Mouse (Mus musculus): ENCODE results near the gene Nalcn. TPM values are rescaled to one million over a fixed set of nuclear protein-coding genes. Genes with fewer than 3 reads are reported as not detected.
A peak's percentile ranks its signal among the peaks of the same experiment; 100 is the strongest.

The Nalcn gene
- total and polyA plus RNA-seq, 2 experiments from 2014 or later, result 9.7 to 44.3 TPM

DNA sequence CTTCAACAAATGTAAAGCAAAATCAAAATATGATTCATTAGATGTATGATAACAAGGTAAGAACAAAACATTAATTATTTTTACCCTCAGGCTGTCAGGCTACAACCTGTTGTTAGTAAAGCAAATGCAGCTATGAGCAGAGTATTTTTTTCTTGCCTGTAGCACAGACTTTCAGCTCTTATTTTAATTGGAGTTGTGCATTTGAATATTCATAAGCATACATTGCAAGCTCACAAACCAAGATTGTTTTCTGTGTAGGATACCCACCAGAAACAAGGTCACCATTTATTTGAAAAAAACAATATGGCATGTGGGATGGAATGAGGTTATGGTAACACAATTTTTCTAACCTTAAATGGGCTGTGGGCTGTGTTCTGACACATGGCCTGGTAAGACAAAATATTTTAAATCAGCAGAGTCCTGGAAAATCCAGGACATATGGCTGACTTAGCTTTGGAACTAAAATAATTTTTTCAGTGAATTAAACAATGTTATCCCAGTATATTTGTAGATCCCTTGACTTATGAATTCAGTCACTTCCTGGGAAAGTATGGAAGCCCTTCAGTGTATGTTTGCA is 394.2 kb downstream of the Nalcn start:
- no peak overlapping the region for H3K4me2 ChIP-seq (ENCODE audit: low read depth)
- H3K4me1 ChIP-seq (ENCODE audit: insufficient read depth), result no peaks in the 10 kb centered on the region
- no peaks in the 10 kb centered on the region for H3K36me3 ChIP-seq (ENCODE audit: insufficient read depth)
- no peak overlapping the region for H3K4me3 ChIP-seq (ENCODE audit: low read depth, low read length)
- no peaks in the 10 kb centered on the region for H3K9me3 ChIP-seq (ENCODE audit: low read length)
- ATAC-seq (peak; percentile 76), DNase-seq (peak; percentile 35)
- H3K27me3 ChIP-seq (ENCODE audit: insufficient read depth, low read length), result no peaks in the 10 kb centered on the region
- no peak overlapping the region for H3K27ac ChIP-seq (ENCODE audit: low read depth, low read length)
- TF ChIP-seq CTCF (IDR thresholded peaks at IDR 0.05; ENCODE audit: low read depth), result no peak
- H3K9ac ChIP-seq, result no peak overlapping the region

Other genes starting within 250 kb of the Nalcn start
- gene Itgbl1, start 32.8 kb upstream of the Nalcn start, total RNA-seq (2014; rRNA removed), result 3.7 and 4.0 TPM in 2 replicates
- gene Itgbl1, start 32.8 kb upstream of the Nalcn start, polyA plus RNA-seq (2015; fragmentation: Nextera tagmentation; extraction: Ambion mirVana), result 4.5 and 4.8 TPM in 2 replicates

Data from forebrain, postnatal 0 days (tissue).